In the genomic region with DNA sequence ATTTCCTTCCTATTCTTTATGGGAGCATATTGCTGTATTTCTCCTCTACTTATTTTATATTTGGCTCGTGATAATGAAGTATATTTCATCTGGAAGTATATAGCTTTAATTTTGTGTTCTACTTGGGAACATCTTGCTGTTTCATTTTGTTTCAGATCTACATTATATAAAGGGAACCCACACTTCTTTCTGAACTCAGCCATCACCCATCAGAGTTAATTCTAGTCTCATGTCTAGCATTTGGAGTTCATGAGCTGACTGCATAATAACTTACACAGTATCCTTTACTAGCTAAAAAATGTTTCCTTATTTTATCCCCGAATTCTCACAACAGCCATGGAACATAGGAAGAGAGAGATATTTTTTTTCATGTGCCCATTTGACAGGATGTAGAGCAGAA, we compare ENCODE assay signal across 28 mouse cellular contexts.
"Had no signal": no experiment of that assay in that cellular context is flagged by ENCODE, and none has a peak within 500 bp of the region (broad histone marks: within the 10 kb centered on the region; RNA-seq: fewer than 3 reads in every experiment).

No protein-coding gene starts in this region.

- H3K27me3 ChIP-seq: limb, embryonic 12.5 days; limb, embryonic 13.5 days; limb, embryonic 15.5 days; liver, embryonic 12.5 days; liver, embryonic 13.5 days; liver, embryonic 15.5 days; lung, embryonic 15.5 days; megakaryocyte, embryonic 14.5 days; midbrain, embryonic 12.5 days; midbrain, embryonic 13.5 days; midbrain, embryonic 15.5 days had no signal

- H3K27ac ChIP-seq: left cerebral cortex, adult 2 months; limb, embryonic 10.5 days; limb, embryonic 12.5 days; limb, embryonic 13.5 days; limb, embryonic 15.5 days; liver, embryonic 12.5 days; liver, embryonic 13.5 days; liver, embryonic 14.5 days; liver, embryonic 15.5 days; lung, embryonic 15.5 days; macrophage; midbrain, embryonic 10.5 days; midbrain, embryonic 12.5 days; midbrain, embryonic 13.5 days; midbrain, embryonic 15.5 days had no signal

- H3K4me2 ChIP-seq: limb, embryonic 12.5 days; limb, embryonic 13.5 days; limb, embryonic 15.5 days; liver, embryonic 11.5 days; liver, embryonic 12.5 days; liver, embryonic 13.5 days; liver, embryonic 15.5 days; lung, embryonic 14.5 days; lung, embryonic 15.5 days; midbrain, embryonic 12.5 days; midbrain, embryonic 13.5 days; midbrain, embryonic 15.5 days had no signal

- ATAC-seq: liver, embryonic 12.5 days; liver, postnatal 0 days; midbrain, embryonic 13.5 days; midbrain, embryonic 15.5 days had no signal

- H3K4me3 ChIP-seq: left cerebral cortex, adult 2 months; limb, embryonic 10.5 days; limb, embryonic 12.5 days; limb, embryonic 13.5 days; limb, embryonic 15.5 days; liver, embryonic 12.5 days; liver, embryonic 13.5 days; liver, embryonic 15.5 days; lung, embryonic 15.5 days; megakaryocyte, embryonic 14.5 days; midbrain, embryonic 10.5 days; midbrain, embryonic 12.5 days; midbrain, embryonic 13.5 days; midbrain, embryonic 15.5 days; myocyte had no signal

- DNase-seq: liver; liver, embryonic 13.5 days; liver, postnatal 0 days; lung, adult 18-20 months; lung, adult 2 months; lung, embryonic 14.5 days; lung, postnatal 10 days; lung, postnatal 14 days; lung, postnatal 36 days; lung, postnatal 4 days; midbrain, embryonic 14.5 days had no signal

- H3K9ac ChIP-seq: limb, embryonic 12.5 days; limb, embryonic 13.5 days; limb, embryonic 15.5 days; liver, embryonic 12.5 days; liver, embryonic 13.5 days; liver, embryonic 14.5 days; liver, embryonic 15.5 days; liver, postnatal 0 days; lung, embryonic 14.5 days; lung, embryonic 15.5 days; midbrain, embryonic 12.5 days; midbrain, embryonic 13.5 days; midbrain, embryonic 15.5 days had no signal

- H3K9me3 ChIP-seq: limb, embryonic 10.5 days; limb, embryonic 12.5 days; limb, embryonic 13.5 days; limb, embryonic 15.5 days; liver, embryonic 12.5 days; liver, embryonic 13.5 days; liver, embryonic 15.5 days; lung, embryonic 15.5 days; midbrain, embryonic 10.5 days; midbrain, embryonic 12.5 days; midbrain, embryonic 13.5 days; midbrain, embryonic 15.5 days had no signal

- H3K4me1 ChIP-seq: limb, embryonic 10.5 days; limb, embryonic 12.5 days; limb, embryonic 13.5 days; limb, embryonic 15.5 days; liver, embryonic 12.5 days; liver, embryonic 13.5 days; liver, embryonic 15.5 days; lung, embryonic 15.5 days; megakaryocyte, embryonic 14.5 days; midbrain, embryonic 10.5 days; midbrain, embryonic 12.5 days; midbrain, embryonic 13.5 days; midbrain, embryonic 15.5 days had no signal

- H3K36me3 ChIP-seq: limb, embryonic 10.5 days; limb, embryonic 12.5 days; limb, embryonic 13.5 days; limb, embryonic 15.5 days; liver, embryonic 12.5 days; liver, embryonic 13.5 days; liver, embryonic 15.5 days; lung, embryonic 15.5 days; midbrain, embryonic 10.5 days; midbrain, embryonic 12.5 days; midbrain, embryonic 13.5 days; midbrain, embryonic 15.5 days had no signal
